8 mouse cellular contexts compared by ENCODE assay signal in genomic region chr4:21814029-21814428, GRCm38 (mm10). TPM values are rescaled to one million over a fixed set of nuclear protein-coding genes. Genes with fewer than 3 reads are reported as not detected.
A peak's percentile ranks its signal among the peaks of the same experiment; 100 is the strongest.
DNase-seq lines count a peak whose midpoint lies in the region; ATAC-seq lines count a peak whose summit lies in the region.

No protein-coding gene starts in this region.

- H3K36me3 ChIP-seq in midbrain, embryonic 14.5 days (ENCODE audit: control insufficient read depth, insufficient read depth, low read length): peaks cover 33% of the 10 kb centered on the region

- no peaks in the 10 kb centered on the region for H3K4me1 ChIP-seq in midbrain, embryonic 14.5 days (ENCODE audit: control insufficient read depth, insufficient read depth, low read length)

- no peak overlapping the region for H3K27ac ChIP-seq in midbrain, embryonic 14.5 days (replicated peaks; ENCODE audit: low read depth, low read length)

- no peak overlapping the region for H3K4me2 ChIP-seq in midbrain, embryonic 14.5 days (ENCODE audit: low read length)

- intact Hi-C loops in left cerebral cortex, postnatal 4 days (cut with DNase I): loop anchor here (5.0 to 10.0 kb wide), 2 partner anchors 69 to 377 kb away; no protein-coding TSS in a partner anchor

- no peaks in the 10 kb centered on the region for H3K9me3 ChIP-seq in midbrain, embryonic 14.5 days (ENCODE audit: control insufficient read depth, low read length)

- peak; percentile 11 for DNase-seq in urinary bladder, postnatal 25 days (ENCODE audit: low spot score)
- no peak for DNase-seq in urinary bladder, postnatal 10 days (ENCODE audit: low spot score)
- DNase-seq in cerebellum, adult 9-11 months: peak; percentile 23
- DNase-seq in frontal cortex, postnatal 36 days (ENCODE audit: low spot score in 2 of 2): peak; percentile 29 to 37
- peak; percentile 16 for DNase-seq in kidney, adult 11 months
- peak; percentile 50 for DNase-seq in left cerebral cortex, postnatal 4 days
- peak; percentile 91 for DNase-seq in midbrain, embryonic 14.5 days
- DNase-seq in telencephalon, adult 2 months (ENCODE audit: low read depth, low spot score): peak; percentile 26

- WGBS in midbrain, embryonic 14.5 days: 44% methylated on average over 2 of the region's 2 CpGs

- no peak overlapping the region for H3K9ac ChIP-seq in midbrain, embryonic 14.5 days (replicated peaks; ENCODE audit: low read length)

- peak; percentile 77; the same call in 1 of the 2 replicates for ATAC-seq in midbrain, embryonic 14.5 days (ENCODE audit: low FRiP score, low TSS enrichment)

- no peak overlapping the region for H3K4me3 ChIP-seq in midbrain, embryonic 14.5 days (replicated peaks; ENCODE audit: low read depth, low read length)

- H3K27me3 ChIP-seq in midbrain, embryonic 14.5 days (ENCODE audit: control insufficient read depth, insufficient read depth, low read length): no peaks in the 10 kb centered on the region

RNA-seq across cellular contexts. Expression of gene Pnisr, which starts 33.4 kb away (rescaled TPM):
- total RNA-seq in left cerebral cortex, postnatal 4 days (2021): 100 to 1,000 TPM; 152 to 161 TPM
- polyA plus RNA-seq in midbrain, embryonic 14.5 days (2014; fragmentation: Nextera tagmentation; extraction: Ambion mirVana): 191 and 200 TPM in 2 replicates

RNA-seq across cellular contexts. Expression of gene Tstd3, which starts 47.0 kb away (rescaled TPM):
- 10 to 100 TPM in 1 of 2 experiments, 1 to 10 TPM in 1; 9.9 to 11.6 TPM for total RNA-seq in left cerebral cortex, postnatal 4 days (2021)
- 20.0 and 26.9 TPM in 2 replicates for polyA plus RNA-seq in midbrain, embryonic 14.5 days (2014; fragmentation: Nextera tagmentation; extraction: Ambion mirVana)

RNA-seq across cellular contexts. Expression of gene Usp45, which starts 47.1 kb away (rescaled TPM):
- total RNA-seq in left cerebral cortex, postnatal 4 days (2021): 10 to 100 TPM; 16.7 to 19.7 TPM
- 10.4 and 12.3 TPM in 2 replicates for polyA plus RNA-seq in midbrain, embryonic 14.5 days (2014; fragmentation: Nextera tagmentation; extraction: Ambion mirVana)
